In genomic region chr10:57631896-57632867, GRCm38 (mm10) we compare ENCODE assay signal across 8 mouse cellular contexts. TPM values are rescaled to one million over a fixed set of nuclear protein-coding genes. Genes with fewer than 3 reads are reported as not detected.
DNase-seq lines count a peak whose midpoint lies in the region; ATAC-seq and TF ChIP-seq lines count a peak whose summit lies in the region.

TSS of gene Pkib (plus strand) at chr10:57631981.

- H3K27ac ChIP-seq in forebrain, postnatal 0 days (ENCODE audit: low read depth, low read length): no peak within 1 kb of the TSS
- H3K27ac ChIP-seq in hindbrain, embryonic 12.5 days: no peak within 1 kb of the TSS
- H3K27ac ChIP-seq in lung, embryonic 15.5 days: no peak within 1 kb of the TSS

- peak within 1 kb of the TSS; percentile 62 for H3K9ac ChIP-seq in forebrain, postnatal 0 days
- H3K9ac ChIP-seq in hindbrain, embryonic 12.5 days: peak within 1 kb of the TSS; percentile 49
- H3K9ac ChIP-seq in lung, embryonic 15.5 days: no peak within 1 kb of the TSS

- ATAC-seq in forebrain, postnatal 0 days: peak; percentile 95
- peak; percentile 93 for ATAC-seq in hindbrain, embryonic 12.5 days (ENCODE audit: low FRiP score)
- peak; percentile 85; the same call in 1 of the 2 replicates for ATAC-seq in lung, embryonic 15.5 days (ENCODE audit: borderline replicate concordance, extremely low read depth, low FRiP score, low TSS enrichment)

- H3K27me3 ChIP-seq in forebrain, postnatal 0 days (ENCODE audit: insufficient read depth, low read length): no peaks in the 10 kb centered on the region
- H3K27me3 ChIP-seq in hindbrain, embryonic 12.5 days: peaks cover 8% of the 10 kb centered on the region
- H3K27me3 ChIP-seq in lung, embryonic 15.5 days: peaks cover 17% of the 10 kb centered on the region; the same call in 1 of the 2 replicates

- peak within 1 kb of the TSS; percentile 51 for H3K4me3 ChIP-seq in forebrain, postnatal 0 days (ENCODE audit: low read depth, low read length)
- peak within 1 kb of the TSS; percentile 45 for H3K4me3 ChIP-seq in hindbrain, embryonic 12.5 days
- H3K4me3 ChIP-seq in lung, embryonic 15.5 days: peak within 1 kb of the TSS; percentile 33

- 0 out of 2 replicates have a peak, but pooled peaks cover 6% of the 10 kb centered on the region for H3K4me1 ChIP-seq in forebrain, postnatal 0 days (ENCODE audit: insufficient read depth)
- H3K4me1 ChIP-seq in hindbrain, embryonic 12.5 days: peaks cover 7% of the 10 kb centered on the region
- no peaks in the 10 kb centered on the region for H3K4me1 ChIP-seq in lung, embryonic 15.5 days

- peak within 1 kb of the TSS; percentile 92 for H3K4me2 ChIP-seq in forebrain, postnatal 0 days (ENCODE audit: low read depth)
- H3K4me2 ChIP-seq in hindbrain, embryonic 12.5 days (replicated peaks): peak within 1 kb of the TSS; percentile 87
- H3K4me2 ChIP-seq in lung, embryonic 15.5 days: peak within 1 kb of the TSS; percentile 66

- DNase-seq in ES-CJ7 (ENCODE audit: low read depth, low spot score): peak; percentile 59
- DNase-seq in cerebellum, adult 18-20 months: peak; percentile 84 to 88
- peak; percentile 61 for DNase-seq in forebrain, postnatal 0 days
- DNase-seq in layer of hippocampus, postnatal 14 days (ENCODE audit: low spot score in 2 of 2): peak; percentile 36 to 63
- DNase-seq in ovary, postnatal 14 days (ENCODE audit: low spot score): peak; percentile 22
- DNase-seq in thymus, postnatal 0 days (ENCODE audit: low spot score): peak; percentile 21

- peak; percentile 17; the same call in 1 of the 2 replicates for TF ChIP-seq CTCF in forebrain, postnatal 0 days (IDR thresholded peaks at IDR 0.05; ENCODE audit: low read depth)

- no peaks in the 10 kb centered on the region for H3K36me3 ChIP-seq in forebrain, postnatal 0 days (ENCODE audit: insufficient read depth)
- no peaks in the 10 kb centered on the region for H3K36me3 ChIP-seq in hindbrain, embryonic 12.5 days
- H3K36me3 ChIP-seq in lung, embryonic 15.5 days: no peaks in the 10 kb centered on the region

- no peaks in the 10 kb centered on the region for H3K9me3 ChIP-seq in forebrain, postnatal 0 days (ENCODE audit: low read length)
- no peaks in the 10 kb centered on the region; the same call in 1 of the 2 replicates for H3K9me3 ChIP-seq in hindbrain, embryonic 12.5 days (replicated peaks)
- H3K9me3 ChIP-seq in lung, embryonic 15.5 days: no peaks in the 10 kb centered on the region

- WGBS in forebrain, postnatal 0 days: 2% methylated on average over 41 of the region's 41 CpGs
- WGBS in hindbrain, embryonic 12.5 days: 2% methylated on average over 41 of the region's 41 CpGs
- WGBS in lung, embryonic 15.5 days: 2% methylated on average over 41 of the region's 41 CpGs

RNA-seq across cellular contexts. Expression of gene Pkib, which starts in this region (rescaled TPM):
- total RNA-seq in forebrain, postnatal 0 days (2014; rRNA removed): 2.4 and 5.5 TPM in 2 replicates
- polyA plus RNA-seq in forebrain, postnatal 0 days (2015; fragmentation: Nextera tagmentation; extraction: Ambion mirVana): 2.6 and 7.5 TPM in 2 replicates
- 1.7 and 3.6 TPM in 2 replicates for polyA plus RNA-seq in hindbrain, embryonic 12.5 days (2016; fragmentation: Nextera tagmentation; extraction: Ambion mirVana)
- total RNA-seq in layer of hippocampus, postnatal 14 days (2021): 10 to 100 TPM in 1 of 2 experiments, 1 to 10 TPM in 1; 7.6 to 10.5 TPM
- 1.4 and 2.0 TPM in 2 replicates for polyA plus RNA-seq in lung, embryonic 15.5 days (2015; fragmentation: Nextera tagmentation; extraction: Ambion mirVana)
- 3.4 and 4.0 TPM in 2 replicates for polyA plus RNA-seq in thymus, postnatal 0 days (2015; fragmentation: Nextera tagmentation; extraction: Ambion mirVana)

Comparison
In these comparisons a context has a peak if more than half of its experiments do, and no peak if none do; other contexts are left out.
1. DNase-seq: peak in every context shown above with its lines; median percentile 86 in cerebellum, adult 18-20 months; 61 in forebrain, postnatal 0 days; 59 in ES-CJ7; 50 in layer of hippocampus, postnatal 14 days; 22 in ovary, postnatal 14 days; 21 in thymus, postnatal 0 days.